Mouse (Mus musculus) midbrain, embryonic 13.5 days (tissue): ENCODE measurements around the gene Parn. TPM values are rescaled to one million over a fixed set of nuclear protein-coding genes. Genes with fewer than 3 reads are reported as not detected.

Source experiments
- ATAC-seq: fragments of 200-750 bp; cut with Nextera tagmentation; 2 replicates; pipeline ENCODE4 v1.8.0; 2017; ENCODE audit warnings: mild to moderate bottlenecking, moderate TSS enrichment, moderate library complexity
- H3K27ac ChIP-seq: fragments of 300-500 bp; sonication (generic); 2 replicates; pipeline ENCODE4 v1.5.1; 2015; ENCODE audit warnings: inconsistent platforms, mild to moderate bottlenecking, moderate library complexity
- H3K27me3 ChIP-seq: fragments of 300-500 bp; sonication (generic); 2 replicates; pipeline ENCODE4 v1.6.1; 2015; ENCODE audit warnings: mild to moderate bottlenecking, inconsistent platforms
- H3K36me3 ChIP-seq: fragments of 300-500 bp; sonication (generic); 2 replicates; pipeline ENCODE4 v1.6.1; 2015; ENCODE audit warnings: mild to moderate bottlenecking, inconsistent platforms
- H3K4me1 ChIP-seq: fragments of 300-500 bp; sonication (generic); replicated peaks from 2 replicates; pipeline ENCODE4 v1.6.1; 2015; ENCODE audit warnings: inconsistent platforms
- H3K4me2 ChIP-seq: fragments of 300-500 bp; sonication (generic); replicated peaks from 2 replicates; pipeline ENCODE4 v1.6.1; 2015; ENCODE audit warnings: moderate library complexity, mild to moderate bottlenecking, inconsistent platforms
- H3K4me3 ChIP-seq: fragments of 300-500 bp; sonication (generic); replicated peaks from 2 replicates; pipeline ENCODE4 v1.5.1; 2015; ENCODE audit warnings: mild to moderate bottlenecking, inconsistent platforms
- H3K9ac ChIP-seq: fragments of 300-500 bp; sonication (generic); replicated peaks from 2 replicates; pipeline ENCODE4 v1.6.1; 2015; ENCODE audit warnings: mild to moderate bottlenecking, inconsistent platforms
- H3K9me3 ChIP-seq: fragments of 300-500 bp; sonication (generic); 2 replicates; pipeline ENCODE4 v1.6.1; 2016; ENCODE audit warnings: mild to moderate bottlenecking, inconsistent platforms
- WGBS: fragments of 180-500 bp; shearing (Covaris S2); methylation state at CpG from one replicate; pipeline ENCODE4 v1.1.7; 2015; 5-methylcytosine and 5-hydroxymethylcytosine counted together
- polyA plus RNA-seq: library from polyadenylated mRNA; unstranded; fragments of >200 nt; fragmentation: Nextera tagmentation; extraction: Ambion mirVana; gene quantifications from 2 replicates; pipeline ENCODE4 v1.2.1, GENCODE M21; 2015

Parn gene
- polyA plus RNA-seq, 1 experiment from 2014 or later, result 37.7 TPM

GRCm38 (mm10) chr16:13620194-13620593 lies 47.8 kb downstream of the Parn start:
- no peak for ATAC-seq
- Histone ChIP-seq H3K9me3 (no peaks in the 10 kb centered on the region), H3K4me1 (no peaks in the 10 kb centered on the region), H3K27me3 (no peaks in the 10 kb centered on the region), H3K36me3 (peaks cover 32% of the 10 kb centered on the region), H3K4me2 (no peak overlapping the region), H3K27ac (no peak overlapping the region), H3K4me3 (no peak overlapping the region), H3K9ac (no peak overlapping the region)
- WGBS, result 96% methylated on average over 3 of the region's 3 CpGs

- H3K9me3 ChIP-seq, result no peaks in the 10 kb centered on the region
- no peak overlapping the region for H3K4me3 ChIP-seq
- ATAC-seq, result no peak
- H3K27me3 ChIP-seq, result no peaks in the 10 kb centered on the region
- no peak overlapping the region for H3K9ac ChIP-seq
- H3K36me3 ChIP-seq, result peaks cover 7% of the 10 kb centered on the region; the same call in 1 of the 2 replicates
- H3K4me1 ChIP-seq, result no peaks in the 10 kb centered on the region
- 60% methylated on average over 5 of the region's 5 CpGs for WGBS
- no peak overlapping the region for H3K4me2 ChIP-seq
- H3K27ac ChIP-seq, result no peak overlapping the region
Measured at GRCm38 (mm10) chr16:13615276-13615675, 52.7 kb downstream of the Parn start.

- H3K4me2 ChIP-seq, result no peak overlapping the region
Measured at GRCm38 (mm10) chr16:13612571-13612970, 55.4 kb downstream of the Parn start.

GRCm38 (mm10) chr16:13612058-13612457 lies 55.9 kb downstream of the Parn start:
- H3K4me2 ChIP-seq, result no peak overlapping the region
- H3K27me3 ChIP-seq, result no peaks in the 10 kb centered on the region
- H3K9ac ChIP-seq, result no peak overlapping the region
- no peaks in the 10 kb centered on the region for H3K9me3 ChIP-seq
- 0 out of 2 replicates have a peak, but pooled peaks cover 9% of the 10 kb centered on the region for H3K36me3 ChIP-seq
- H3K27ac ChIP-seq, result no peak overlapping the region
- H3K4me1 ChIP-seq, result no peaks in the 10 kb centered on the region
- WGBS, result 88% methylated on average over 6 of the region's 6 CpGs
- ATAC-seq, result no peak
- H3K4me3 ChIP-seq, result no peak overlapping the region

More at GRCm38 (mm10) chr16:13612571-13612970, 55.4 kb downstream of the Parn start:
- Histone ChIP-seq H3K27me3 (no peaks in the 10 kb centered on the region), H3K36me3 (0 out of 2 replicates have a peak, but pooled peaks cover 9% of the 10 kb centered on the region), H3K9ac (no peak overlapping the region), H3K4me1 (no peaks in the 10 kb centered on the region), H3K9me3 (no peaks in the 10 kb centered on the region), H3K27ac (no peak overlapping the region), H3K4me3 (no peak overlapping the region)
- ATAC-seq, result no peak
- WGBS, result 95% methylated on average over 5 of the region's 5 CpGs

- Histone ChIP-seq H3K9me3 (no peaks in the 10 kb centered on the region), H3K27me3 (no peaks in the 10 kb centered on the region), H3K4me1 (no peaks in the 10 kb centered on the region), H3K36me3 (0 out of 2 replicates have a peak, but pooled peaks cover 8% of the 10 kb centered on the region), H3K4me2 (no peak overlapping the region), H3K27ac (no peak overlapping the region), H3K9ac (no peak overlapping the region), H3K4me3 (no peak overlapping the region)
- ATAC-seq, result no peak
Measured at GRCm38 (mm10) chr16:13611399-13611798, 56.6 kb downstream of the Parn start.

GRCm38 (mm10) chr16:13610951-13611381 lies 57.0 kb downstream of the Parn start:
- no peak for ATAC-seq
- 74% methylated on average over 5 of the region's 5 CpGs for WGBS
- no peak overlapping the region for H3K9ac ChIP-seq
- no peak overlapping the region for H3K27ac ChIP-seq
- no peaks in the 10 kb centered on the region for H3K9me3 ChIP-seq
- no peak overlapping the region for H3K4me2 ChIP-seq
- no peaks in the 10 kb centered on the region for H3K4me1 ChIP-seq
- H3K27me3 ChIP-seq, result no peaks in the 10 kb centered on the region
- peaks cover 12% of the 10 kb centered on the region; the same call in 1 of the 2 replicates for H3K36me3 ChIP-seq
- H3K4me3 ChIP-seq, result no peak overlapping the region

- Histone ChIP-seq H3K9me3 (no peaks in the 10 kb centered on the region), H3K27ac (no peak overlapping the region), H3K4me2 (no peak overlapping the region), H3K9ac (no peak overlapping the region), H3K4me1 (no peaks in the 10 kb centered on the region), H3K4me3 (no peak overlapping the region), H3K36me3 (peaks cover 23% of the 10 kb centered on the region), H3K27me3 (no peaks in the 10 kb centered on the region)
- ATAC-seq, result no peak
- 95% methylated on average over 1 of the region's 1 CpGs for whole genome bisulfite sequencing
Measured at GRCm38 (mm10) chr16:13608705-13609085, 59.3 kb downstream of the Parn start.

GRCm38 (mm10) chr16:13607987-13608704 lies 59.8 kb downstream of the Parn start:
- no peaks in the 10 kb centered on the region for H3K27me3 ChIP-seq
- no peak for ATAC-seq
- no peak overlapping the region for H3K9ac ChIP-seq
- H3K4me1 ChIP-seq, result no peaks in the 10 kb centered on the region
- no peaks in the 10 kb centered on the region for H3K9me3 ChIP-seq
- H3K27ac ChIP-seq, result no peak overlapping the region
- H3K36me3 ChIP-seq, result peaks cover 23% of the 10 kb centered on the region
- H3K4me2 ChIP-seq, result no peak overlapping the region
- WGBS, result 68% methylated on average over 4 of the region's 4 CpGs
- H3K4me3 ChIP-seq, result no peak overlapping the region

GRCm38 (mm10) chr16:13602779-13603178 lies 65.2 kb downstream of the Parn start:
- WGBS, result 82% methylated on average over 1 of the region's 1 CpGs
- Histone ChIP-seq H3K36me3 (peaks cover 40% of the 10 kb centered on the region), H3K9me3 (no peaks in the 10 kb centered on the region), H3K27me3 (no peaks in the 10 kb centered on the region), H3K4me2 (no peak overlapping the region), H3K9ac (no peak overlapping the region), H3K4me1 (no peaks in the 10 kb centered on the region), H3K27ac (no peak overlapping the region), H3K4me3 (no peak overlapping the region)
- ATAC-seq, result no peak

- Histone ChIP-seq H3K36me3 (peaks cover 19% of the 10 kb centered on the region), H3K4me2 (no peak overlapping the region), H3K4me3 (no peak overlapping the region), H3K27me3 (no peaks in the 10 kb centered on the region), H3K4me1 (no peaks in the 10 kb centered on the region), H3K9me3 (no peaks in the 10 kb centered on the region), H3K9ac (no peak overlapping the region), H3K27ac (no peak overlapping the region)
- ATAC-seq, result no peak
- WGBS, result 89% methylated on average over 2 of the region's 2 CpGs
Measured at GRCm38 (mm10) chr16:13589049-13589408, 78.9 kb downstream of the Parn start.

GRCm38 (mm10) chr16:13588182-13589048 lies 79.6 kb downstream of the Parn start:
- no peaks in the 10 kb centered on the region for H3K9me3 ChIP-seq
- H3K36me3 ChIP-seq, result peaks cover 18% of the 10 kb centered on the region; the same call in 1 of the 2 replicates
- H3K4me1 ChIP-seq, result no peaks in the 10 kb centered on the region
- no peak overlapping the region for H3K4me2 ChIP-seq
- H3K27ac ChIP-seq, result no peak overlapping the region
- H3K9ac ChIP-seq, result no peak overlapping the region
- ATAC-seq, result no peak
- H3K27me3 ChIP-seq, result no peaks in the 10 kb centered on the region
- WGBS, result 87% methylated on average over 5 of the region's 5 CpGs
- no peak overlapping the region for H3K4me3 ChIP-seq

- Histone ChIP-seq H3K4me3 (no peak overlapping the region), H3K36me3 (peaks cover 12% of the 10 kb centered on the region; the same call in 1 of the 2 replicates), H3K27me3 (no peaks in the 10 kb centered on the region), H3K4me1 (no peaks in the 10 kb centered on the region), H3K4me2 (no peak overlapping the region), H3K27ac (no peak overlapping the region), H3K9ac (no peak overlapping the region), H3K9me3 (no peaks in the 10 kb centered on the region)
- 83% methylated on average over 9 of the region's 9 CpGs for WGBS
- ATAC-seq, result no peak
Measured at GRCm38 (mm10) chr16:13585234-13585633, 82.7 kb downstream of the Parn start.
